Mouse (Mus musculus): ENCODE data around the gene Gab1. TPM values are rescaled to one million over a fixed set of nuclear protein-coding genes. Genes with fewer than 3 reads are reported as not detected.
A peak's percentile ranks its signal among the peaks of the same experiment; 100 is the strongest.

The Gab1 gene
- polyA plus RNA-seq, 1 experiment from 2014 or later = 15.8 TPM

- Histone ChIP-seq H3K9me3 (no peaks in the 10 kb centered on the region), H3K27me3 (ENCODE audit: insufficient read depth, poor library complexity, severe bottlenecking) (no peaks in the 10 kb centered on the region), H3K4me3 (peak overlapping the region; percentile 91), H3K27ac (peak overlapping the region; percentile 98), H3K36me3 (peaks cover 27% of the 10 kb centered on the region), H3K4me1 (replicated peaks) (peaks cover 12% of the 10 kb centered on the region)
- peak; percentile 77 for DNase-seq (ENCODE audit: low spot score)
- WGBS = under 1% methylated on average over 84 of the region's 84 CpGs
Measured at GRCm38 (mm10) chr8:80738388-80739154, 141.7 kb downstream of the Gab1 start.

- H3K27ac ChIP-seq = peak overlapping the region; percentile 98
- H3K4me3 ChIP-seq = peak overlapping the region; percentile 91
- DNase-seq (ENCODE audit: low spot score) = no peak
- H3K4me1 ChIP-seq (replicated peaks) = peaks cover 12% of the 10 kb centered on the region
- under 1% methylated on average over 5 of the region's 5 CpGs for WGBS
- peaks cover 33% of the 10 kb centered on the region for H3K36me3 ChIP-seq
- H3K9me3 ChIP-seq = no peaks in the 10 kb centered on the region
- no peaks in the 10 kb centered on the region for H3K27me3 ChIP-seq (ENCODE audit: insufficient read depth, poor library complexity, severe bottlenecking)
Measured at GRCm38 (mm10) chr8:80738046-80738387, 142.3 kb downstream of the Gab1 start.

- no peak for DNase-seq (ENCODE audit: low spot score)
- peaks cover 5% of the 10 kb centered on the region for H3K4me1 ChIP-seq (replicated peaks)
- H3K9me3 ChIP-seq = no peaks in the 10 kb centered on the region
- no peak overlapping the region for H3K27ac ChIP-seq
- H3K36me3 ChIP-seq = peaks cover 90% of the 10 kb centered on the region
- no peaks in the 10 kb centered on the region for H3K27me3 ChIP-seq (ENCODE audit: insufficient read depth, poor library complexity, severe bottlenecking)
- H3K4me3 ChIP-seq = no peak overlapping the region
Measured at GRCm38 (mm10) chr8:80732326-80732725, 148.0 kb downstream of the Gab1 start.

GRCm38 (mm10) chr8:80714461-80714860, 165.9 kb downstream of the Gab1 start:
- H3K27me3 ChIP-seq (ENCODE audit: insufficient read depth, poor library complexity, severe bottlenecking) = no peaks in the 10 kb centered on the region
- peaks cover 98% of the 10 kb centered on the region for H3K36me3 ChIP-seq
- no peak overlapping the region for H3K4me3 ChIP-seq
- 94% methylated on average over 1 of the region's 1 CpGs for WGBS
- no peak for DNase-seq (ENCODE audit: low spot score)
- no peaks in the 10 kb centered on the region for H3K4me1 ChIP-seq (replicated peaks)
- H3K9me3 ChIP-seq = 0 out of 2 replicates have a peak, but pooled peaks cover 2% of the 10 kb centered on the region
- H3K27ac ChIP-seq = no peak overlapping the region

Other genes starting within 250 kb of the Gab1 start
- 82.3 and 113 TPM in 2 replicates for gene Smarca5, start 141.0 kb downstream of the Gab1 start, polyA plus RNA-seq (2016; fragmentation: Nextera tagmentation; extraction: Ambion mirVana)
- 22.5 and 24.2 TPM in 2 replicates for gene Usp38, start 134.4 kb upstream of the Gab1 start, polyA plus RNA-seq (2016; fragmentation: Nextera tagmentation; extraction: Ambion mirVana)

Measured in hindbrain, embryonic 10.5 days (tissue).